Mouse (Mus musculus): ENCODE measurements at regions not wholly inside any gene's neighbourhood (a gene's known extent, or its start where the extent isn't known, plus 50 kb on each side); places are given as distances from the start of the nearest gene placed in this dataset.

- Histone ChIP-seq H3K4me2 (replicated peaks) (no peak overlapping the region), H3K27me3 (no peaks in the 10 kb centered on the region), H3K4me3 (no peak overlapping the region), H3K27ac (replicated peaks) (no peak overlapping the region), H3K9ac (replicated peaks) (no peak overlapping the region), H3K4me1 (peaks cover 3% of the 10 kb centered on the region; the same call in 1 of the 2 replicates), H3K36me3 (no peaks in the 10 kb centered on the region), H3K9me3 (no peaks in the 10 kb centered on the region)
- WGBS: 87% methylated on average over 4 of the region's 4 CpGs
- no peak for ATAC-seq (replicated peaks)
These were observed 81.1 kb upstream of the Arid1b start for GRCm38 (mm10) chr17:4913001-4913400.

GRCm38 (mm10) chr17:4919866-4920495 is 74.2 kb upstream of the Arid1b start:
- Histone ChIP-seq H3K36me3 (no peaks in the 10 kb centered on the region), H3K4me2 (replicated peaks) (no peak overlapping the region), H3K4me1 (no peaks in the 10 kb centered on the region), H3K4me3 (no peak overlapping the region), H3K9ac (replicated peaks) (no peak overlapping the region), H3K27me3 (no peaks in the 10 kb centered on the region), H3K27ac (replicated peaks) (no peak overlapping the region), H3K9me3 (no peaks in the 10 kb centered on the region)
- ATAC-seq (replicated peaks): no peak
- WGBS: 92% methylated on average over 6 of the region's 6 CpGs

GRCm38 (mm10) chr17:4921121-4921520 is 73.0 kb upstream of the Arid1b start:
- Histone ChIP-seq H3K4me2 (replicated peaks) (no peak overlapping the region), H3K9ac (replicated peaks) (no peak overlapping the region), H3K4me1 (no peaks in the 10 kb centered on the region), H3K27ac (replicated peaks) (no peak overlapping the region), H3K36me3 (no peaks in the 10 kb centered on the region), H3K27me3 (no peaks in the 10 kb centered on the region), H3K9me3 (no peaks in the 10 kb centered on the region), H3K4me3 (no peak overlapping the region)
- ATAC-seq (replicated peaks): no peak
- WGBS: 81% methylated on average over 7 of the region's 7 CpGs

- WGBS: 81% methylated on average over 5 of the region's 5 CpGs
- Histone ChIP-seq H3K27me3 (no peaks in the 10 kb centered on the region), H3K4me3 (no peak overlapping the region), H3K9ac (replicated peaks) (no peak overlapping the region), H3K4me1 (no peaks in the 10 kb centered on the region), H3K9me3 (no peaks in the 10 kb centered on the region), H3K36me3 (no peaks in the 10 kb centered on the region), H3K4me2 (replicated peaks) (no peak overlapping the region), H3K27ac (replicated peaks) (no peak overlapping the region)
- ATAC-seq (replicated peaks): no peak
These were observed 65.5 kb upstream of the Arid1b start for GRCm38 (mm10) chr17:4928631-4929030.

- no peaks in the 10 kb centered on the region for H3K4me1 ChIP-seq
- H3K27me3 ChIP-seq: no peaks in the 10 kb centered on the region
- no peak overlapping the region for H3K4me2 ChIP-seq (replicated peaks)
- ATAC-seq (replicated peaks): no peak
- no peak overlapping the region for H3K4me3 ChIP-seq
- no peak overlapping the region for H3K9ac ChIP-seq (replicated peaks)
- no peaks in the 10 kb centered on the region for H3K36me3 ChIP-seq
- H3K27ac ChIP-seq (replicated peaks): no peak overlapping the region
- 91% methylated on average over 5 of the region's 5 CpGs for WGBS
- H3K9me3 ChIP-seq: no peaks in the 10 kb centered on the region
These were observed 58.9 kb upstream of the Arid1b start for GRCm38 (mm10) chr17:4935268-4935667.

GRCm38 (mm10) chr17:4940589-4940988 is 53.5 kb upstream of the Arid1b start:
- Histone ChIP-seq H3K27ac (replicated peaks) (no peak overlapping the region), H3K4me3 (no peak overlapping the region), H3K36me3 (no peaks in the 10 kb centered on the region), H3K4me2 (replicated peaks) (no peak overlapping the region), H3K9me3 (no peaks in the 10 kb centered on the region), H3K9ac (replicated peaks) (no peak overlapping the region), H3K27me3 (no peaks in the 10 kb centered on the region), H3K4me1 (peaks cover 5% of the 10 kb centered on the region; the same call in 1 of the 2 replicates)
- no peak for ATAC-seq (replicated peaks)
- WGBS: 64% methylated on average over 9 of the region's 9 CpGs

- Histone ChIP-seq H3K9me3 (no peaks in the 10 kb centered on the region), H3K4me3 (no peak overlapping the region), H3K36me3 (no peaks in the 10 kb centered on the region), H3K27me3 (no peaks in the 10 kb centered on the region), H3K9ac (replicated peaks) (no peak overlapping the region), H3K4me1 (peaks cover 11% of the 10 kb centered on the region), H3K4me2 (replicated peaks) (no peak overlapping the region), H3K27ac (replicated peaks) (no peak overlapping the region)
- no peak for ATAC-seq (replicated peaks)
- WGBS: 13% methylated on average over 4 of the region's 4 CpGs
These were observed 52.8 kb upstream of the Arid1b start for GRCm38 (mm10) chr17:4941286-4941800.

GRCm38 (mm10) chr17:4942868-4943267 is 51.3 kb upstream of the Arid1b start:
- Histone ChIP-seq H3K4me1 (peaks cover 17% of the 10 kb centered on the region), H3K4me3 (no peak overlapping the region), H3K9me3 (no peaks in the 10 kb centered on the region), H3K36me3 (no peaks in the 10 kb centered on the region), H3K27me3 (peaks cover 4% of the 10 kb centered on the region; the same call in 1 of the 2 replicates), H3K27ac (replicated peaks) (no peak overlapping the region), H3K4me2 (replicated peaks) (no peak overlapping the region), H3K9ac (replicated peaks) (no peak overlapping the region)
- 93% methylated on average over 7 of the region's 7 CpGs for WGBS
- no peak for ATAC-seq (replicated peaks)
